Mouse (Mus musculus) CH12.LX (cell line): Measurements from ENCODE around the gene Ncf2. TPM values are rescaled to one million over a fixed set of nuclear protein-coding genes. Genes with fewer than 3 reads are reported as not detected.

Experiments used
- DNase-seq: peaks from one replicate; pipeline ENCODE4 v3.0.0-alpha.2; 2013; ENCODE audit errors: extremely low read depth
- H3K27ac ChIP-seq: 2 replicates; pipeline ENCODE4 v1.5.1; 2012; ENCODE audit warnings: low read depth, mild to moderate bottlenecking, control low read depth, moderate library complexity; ENCODE audit not compliant: insufficient read depth
- H3K27me3 ChIP-seq: replicated peaks from 2 replicates; pipeline ENCODE3; 2012; ENCODE audit warnings: inconsistent platforms
- H3K36me3 ChIP-seq, 2 experiments: replicated peaks in 1 of 2; 2 replicates each; pipeline versions ENCODE3 to v1.6.1; 2012; ENCODE audit warnings: inconsistent platforms in 1 of 2, low read length in 1 of 2, mild to moderate bottlenecking in 1 of 2, mixed read lengths in 1 of 2, moderate library complexity in 1 of 2; ENCODE audit not compliant: control insufficient read depth in 1 of 2, insufficient read depth in 1 of 2
- H3K4me1 ChIP-seq, 2 experiments: 2 replicates each; pipeline ENCODE4 v1.6.1; 2012; ENCODE audit warnings: inconsistent platforms in 1 of 2, moderate library complexity in 1 of 2; ENCODE audit not compliant: insufficient read depth in 2 of 2, control insufficient read depth in 1 of 2
- H3K4me2 ChIP-seq: 2 replicates; pipeline ENCODE4 v1.6.1; 2012; ENCODE audit warnings: low read depth, mild to moderate bottlenecking, control low read depth; ENCODE audit not compliant: poor library complexity, insufficient read depth, severe bottlenecking
- H3K4me3 ChIP-seq, 3 experiments: fragments of 150-350 bp in 1 of 3; sonication (generic) in 1 of 3; replicated peaks in 1 of 3; 2 replicates each; pipeline versions ENCODE3 to v1.5.1; 2011 to 2012; ENCODE audit warnings: low read depth in 2 of 3, low read length in 2 of 3, mild to moderate bottlenecking in 2 of 3, moderate library complexity in 2 of 3, control low read depth in 1 of 3, improper control_type of control experiment in 1 of 3, inconsistent platforms in 1 of 3, mixed read lengths in 1 of 3; ENCODE audit not compliant: poor library complexity in 1 of 3
- H3K79me2 ChIP-seq: replicated peaks from 2 replicates; pipeline ENCODE4 v1.6.1; 2012; ENCODE audit warnings: mild to moderate bottlenecking, moderate library complexity; ENCODE audit not compliant: control insufficient read depth, poor library complexity, insufficient read depth, severe bottlenecking; ENCODE audit errors: extremely low read depth
- H3K9ac ChIP-seq: 2 replicates; pipeline ENCODE4 v1.6.1; 2012; ENCODE audit warnings: low read depth, mild to moderate bottlenecking, control low read depth, moderate library complexity; ENCODE audit not compliant: insufficient read depth
- H3K9me3 ChIP-seq: replicated peaks from 2 replicates; pipeline ENCODE3; 2012; ENCODE audit warnings: low read length, inconsistent platforms, mixed read lengths
- CTCF ChIP-seq, 2 experiments: IDR thresholded peaks in 1 of 2; conservative IDR thresholded peaks in 1 of 2; 2 replicates each; pipeline ENCODE4 v1.5.1; 2011 to 2012; ENCODE audit warnings: low read depth in 2 of 2, low read length in 2 of 2, improper control_type of control experiment in 1 of 2, inconsistent platforms in 1 of 2, mild to moderate bottlenecking in 1 of 2, moderate library complexity in 1 of 2
- ELF1 ChIP-seq: IDR thresholded peaks from 2 replicates; pipeline ENCODE4 v1.6.1; 2014; ENCODE audit warnings: low read depth, mild to moderate bottlenecking, inconsistent platforms, low read length, improper control_type of control experiment
- EP300 ChIP-seq: IDR thresholded peaks from 2 replicates; pipeline ENCODE4 v1.6.1; 2011; ENCODE audit warnings: low read length, improper control_type of control experiment
- ETS1 ChIP-seq: conservative IDR thresholded peaks from 2 replicates; pipeline ENCODE4 v1.6.1; 2012; ENCODE audit warnings: low read depth, mild to moderate bottlenecking, inconsistent platforms, low read length, improper control_type of control experiment, moderate library complexity
- JUN ChIP-seq: IDR thresholded peaks from 2 replicates; pipeline ENCODE4 v1.6.1; 2011; ENCODE audit warnings: low read depth, mild to moderate bottlenecking, low read length, improper control_type of control experiment, moderate library complexity; ENCODE audit not compliant: insufficient read depth
- MEF2A ChIP-seq: IDR thresholded peaks from 2 replicates; pipeline ENCODE4 v1.6.1; 2014; ENCODE audit warnings: low read depth, mild to moderate bottlenecking, inconsistent platforms, low read length, improper control_type of control experiment, borderline replicate concordance
- MXI1 ChIP-seq: IDR thresholded peaks from 2 replicates; pipeline ENCODE4 v1.6.1; 2011; ENCODE audit warnings: mild to moderate bottlenecking, low read depth, low read length, improper control_type of control experiment
- NELFE ChIP-seq: IDR thresholded peaks from 2 replicates; pipeline ENCODE4 v1.6.1; 2011; ENCODE audit warnings: low read depth, low read length, improper control_type of control experiment
- POLR2A ChIP-seq: IDR thresholded peaks from 2 replicates; pipeline ENCODE4 v1.6.1; 2011; ENCODE audit warnings: low read depth, mild to moderate bottlenecking, improper control_type of control experiment, low read length
- POLR2AphosphoS2 ChIP-seq: IDR thresholded peaks from 2 replicates; pipeline ENCODE4 v1.6.1; 2011; ENCODE audit warnings: low read depth, low read length, improper control_type of control experiment
- SIN3A ChIP-seq: IDR thresholded peaks from 2 replicates; pipeline ENCODE4 v1.6.1; 2012; ENCODE audit warnings: low read length, improper control_type of control experiment, inconsistent platforms
- UBTF ChIP-seq: IDR thresholded peaks from 2 replicates; pipeline ENCODE4 v1.6.1; 2012; ENCODE audit warnings: low read depth, mild to moderate bottlenecking, inconsistent platforms, low read length, improper control_type of control experiment, moderate library complexity
- USF2 ChIP-seq: conservative IDR thresholded peaks from 2 replicates; pipeline ENCODE4 v1.6.1; 2011; ENCODE audit warnings: low read depth, low read length, improper control_type of control experiment
- ZKSCAN1 ChIP-seq: IDR thresholded peaks from 2 replicates; pipeline ENCODE4 v1.6.1; 2012; ENCODE audit warnings: low read depth, inconsistent platforms, low read length, improper control_type of control experiment, borderline replicate concordance
- ZNF384 ChIP-seq: IDR thresholded peaks from 2 replicates; pipeline ENCODE4 v1.6.1; 2012; ENCODE audit warnings: low read depth, low read length, improper control_type of control experiment, inconsistent platforms
- dilution Hi-C: fragments of 300-500 bp; cut with MboI; formaldehyde crosslinking; loops from 2 replicates; pipeline ENCODE4 v1.14.3; 2020; ENCODE audit warnings: low sequenced_read_pairs; ENCODE audit not compliant: extremely low pct_unique_long_range_greater_than_20kb, extremely low pct_ligation_motif_present
- in situ Hi-C: fragments of 300-500 bp; cut with MboI; formaldehyde crosslinking; loops from 3 replicates; pipeline ENCODE4 v1.14.3; 2019; ENCODE audit warnings: low sequenced_read_pairs, low pct_ligation_motif_present, low pct_unique_long_range_greater_than_20kb, mixed read lengths
- polyA plus RNA-seq: library from polyadenylated mRNA; unstranded; fragments of >175 nt; gene quantifications from 2 replicates; pipeline ENCODE4 v1.2.1, GENCODE M21; 2012; ENCODE audit warnings: low read depth; ENCODE audit not compliant: insufficient read length
- total RNA-seq, 2 experiments: library from RNA; depleted of rRNA; stranded (reverse); fragments of 300-350 nt in 1 of 2; fragments of >200 nt in 1 of 2; gene quantifications; 2 replicates each; pipeline ENCODE4 v1.2.3; 2012 to 2014

Gene Ncf2
- total and polyA plus RNA-seq, 3 experiments, result 82.6 to 89.9 (median 89.2) TPM

DNA sequence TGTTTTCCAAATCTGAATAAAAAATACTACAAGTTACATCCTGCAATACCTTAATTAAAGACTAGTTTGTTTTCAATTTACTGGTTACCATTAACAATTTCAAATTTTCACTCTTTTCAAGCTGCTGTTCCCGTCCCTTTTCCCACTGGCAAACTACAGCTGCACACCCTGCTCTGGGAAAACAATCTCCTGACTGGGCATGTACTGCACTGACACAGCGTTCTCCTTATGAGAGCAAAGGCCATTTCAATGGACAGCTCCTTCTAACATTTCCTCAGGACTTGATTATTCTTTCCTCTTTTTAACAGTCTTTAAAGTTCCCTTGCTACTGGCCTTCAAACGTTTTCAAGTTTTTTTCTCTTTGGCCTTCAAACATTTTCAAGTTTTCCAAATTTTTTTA, 71.0 kb downstream of the Ncf2 start:
- peaks cover 13 to 52% of the 10 kb centered on the region in 2 experiments for H3K36me3 ChIP-seq

More for the DNA sequence above, 71.0 kb downstream of the Ncf2 start:
- Histone ChIP-seq H3K4me1 (peaks cover 0 to 4% of the 10 kb centered on the region in 2 experiments; a peak in 1 of 4 replicates), H3K27ac (no peak overlapping the region), H3K79me2 (peaks cover 18% of the 10 kb centered on the region), H3K9ac (no peak overlapping the region), H3K9me3 (no peaks in the 10 kb centered on the region), H3K4me3 (no peak overlapping the region), H3K4me2 (no peak overlapping the region), H3K27me3 (no peaks in the 10 kb centered on the region)
- in situ Hi-C loops (no loop called here), dilution Hi-C loops (no loop called here)
- no peak for DNase-seq
- TF ChIP-seq MXI1, result no peak
- no peak for TF ChIP-seq SIN3A
- no peak for TF ChIP-seq CTCF (conservative IDR thresholded peaks at IDR 0.05 in 1 of 2, IDR thresholded peaks at IDR 0.05 in 1 of 2; ENCODE audit: low read depth in 2 of 2, low read length in 2 of 2)
- no peak for TF ChIP-seq MEF2A
- TF ChIP-seq UBTF, result no peak
- TF ChIP-seq NELFE, result no peak
- no peak for TF ChIP-seq ZKSCAN1
- TF ChIP-seq JUN, result no peak
- no peak for TF ChIP-seq ELF1
- no peak for TF ChIP-seq POLR2A
- TF ChIP-seq USF2, result no peak
- TF ChIP-seq POLR2AphosphoS2, result no peak
- no peak for TF ChIP-seq EP300
- TF ChIP-seq ZNF384, result no peak
- no peak for TF ChIP-seq ETS1

Other genes with a start within 250 kb of the Ncf2 start
- gene Apobec4, start 49.6 kb upstream of the Ncf2 start, total RNA-seq (2012; rRNA removed), result not detected in 2 replicates
- gene Apobec4, start 49.6 kb upstream of the Ncf2 start, total RNA-seq (2014; rRNA removed), result not detected in 2 replicates
- gene Apobec4, start 49.6 kb upstream of the Ncf2 start, polyA plus RNA-seq, result not detected in 2 replicates
- 0.25 and 0.42 TPM in 2 replicates for gene Rgl1, start 33.8 kb upstream of the Ncf2 start, total RNA-seq (2012; rRNA removed)
- 0.68 and 0.74 TPM in 2 replicates for gene Rgl1, start 33.8 kb upstream of the Ncf2 start, total RNA-seq (2014; rRNA removed)
- 1.7 and 1.8 TPM in 2 replicates for gene Rgl1, start 33.8 kb upstream of the Ncf2 start, polyA plus RNA-seq
- gene Arpc5, start 33.7 kb upstream of the Ncf2 start, total RNA-seq (2012; rRNA removed), result 125 and 128 TPM in 2 replicates
- 399 and 408 TPM in 2 replicates for gene Arpc5, start 33.7 kb upstream of the Ncf2 start, total RNA-seq (2014; rRNA removed)
- gene Arpc5, start 33.7 kb upstream of the Ncf2 start, polyA plus RNA-seq, result 232 and 260 TPM in 2 replicates
- gene Smg7, start 102.5 kb downstream of the Ncf2 start, total RNA-seq (2012; rRNA removed), result 23.4 and 24.2 TPM in 2 replicates
- gene Smg7, start 102.5 kb downstream of the Ncf2 start, total RNA-seq (2014; rRNA removed), result 27.0 and 27.7 TPM in 2 replicates
- gene Smg7, start 102.5 kb downstream of the Ncf2 start, polyA plus RNA-seq, result 43.3 and 55.2 TPM in 2 replicates
- gene Nmnat2, start 154.8 kb downstream of the Ncf2 start, total RNA-seq (2012; rRNA removed), result 0.04 TPM in 1 of 2 replicates, not detected in the other
- gene Nmnat2, start 154.8 kb downstream of the Ncf2 start, total RNA-seq (2014; rRNA removed), result 0.07 and 0.09 TPM in 2 replicates
- gene Nmnat2, start 154.8 kb downstream of the Ncf2 start, polyA plus RNA-seq, result 0.09 and 0.29 TPM in 2 replicates